Mouse (Mus musculus) bone marrow, adult 2 months (tissue): ENCODE measurements around the gene Ackr1. TPM values are rescaled to one million over a fixed set of nuclear protein-coding genes. Genes with fewer than 3 reads are reported as not detected.

Experiments
- H3K27ac ChIP-seq: fragments of 200-500 bp; 2 replicates; pipeline ENCODE4 v1.5.1; 2012; ENCODE audit warnings: low read depth, mild to moderate bottlenecking, control low read depth, inconsistent platforms, low read length; ENCODE audit not compliant: control insufficient read depth, poor library complexity, insufficient read depth
- H3K4me1 ChIP-seq: fragments of 200-500 bp; 2 replicates; pipeline ENCODE4 v1.6.1; 2011; ENCODE audit warnings: low read length; ENCODE audit not compliant: control insufficient read depth, insufficient read depth
- H3K4me3 ChIP-seq: fragments of 200-500 bp; replicated peaks from 2 replicates; pipeline ENCODE3; 2011; ENCODE audit warnings: mild to moderate bottlenecking, low read depth, low read length, control low read depth; ENCODE audit not compliant: control insufficient read depth
- CTCF ChIP-seq: fragments of 200-500 bp; IDR thresholded peaks from 2 replicates; pipeline ENCODE4 v1.5.1; 2011; ENCODE audit warnings: low read length, control low read depth; ENCODE audit not compliant: control insufficient read depth, insufficient read depth
- POLR2A ChIP-seq: fragments of 200-500 bp; IDR thresholded peaks from 2 replicates; pipeline ENCODE4 v1.6.1; 2011; ENCODE audit warnings: low read depth, mild to moderate bottlenecking, control low read depth, low read length, borderline replicate concordance; ENCODE audit not compliant: control insufficient read depth
- WGBS: fragments of 180-500 bp; shearing (Covaris S2); methylation state at CpG from one replicate; pipeline ENCODE4 v1.1.7; 2018; 5-methylcytosine and 5-hydroxymethylcytosine counted together
- polyA plus RNA-seq: library from polyadenylated mRNA; stranded (reverse); fragments of >200 nt; gene quantifications from 2 replicates; pipeline ENCODE4 v1.2.4, GENCODE M21; 2011; ENCODE audit warnings: low replicate concordance; ENCODE audit not compliant: missing spikeins, insufficient read depth, insufficient read length

The Ackr1 gene
- polyA plus RNA-seq, 1 experiment, result 25.7 TPM

GRCm38 (mm10) chr1:173342425-173342824 is 8.9 kb upstream of the Ackr1 start:
- TF ChIP-seq CTCF, result no peak
- TF ChIP-seq POLR2A, result no peak
- no peak overlapping the region for H3K27ac ChIP-seq
- no peaks in the 10 kb centered on the region for H3K4me1 ChIP-seq
- H3K4me3 ChIP-seq, result no peak overlapping the region
- WGBS, result 92% methylated on average over 1 of the region's 1 CpGs

- Histone ChIP-seq H3K27ac (no peak overlapping the region), H3K4me3 (no peak overlapping the region), H3K4me1 (no peaks in the 10 kb centered on the region)
- 8% methylated on average over 2 of the region's 2 CpGs for WGBS
- TF ChIP-seq POLR2A (no peak), CTCF (peak; percentile 79)
Measured at GRCm38 (mm10) chr1:173339543-173339942, 6.0 kb upstream of the Ackr1 start.

DNA sequence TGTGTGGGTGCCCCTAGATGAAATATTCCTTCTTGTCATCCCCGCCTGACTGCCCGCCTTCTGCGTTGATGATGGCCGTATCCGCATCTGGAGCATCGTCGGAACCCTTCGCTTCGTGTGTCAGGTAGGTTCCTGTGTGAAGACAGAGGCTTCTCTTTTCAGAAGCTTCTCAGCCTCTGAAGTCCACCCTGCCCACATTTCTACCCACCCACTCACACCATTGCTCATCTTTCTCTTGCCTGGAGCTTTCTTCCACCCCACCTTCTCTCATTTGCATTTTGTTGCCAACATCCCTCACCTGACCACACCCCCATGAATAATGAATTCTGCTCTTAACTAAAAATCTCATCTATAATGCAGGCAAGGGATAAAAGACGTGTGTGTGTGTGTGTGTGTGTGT is 3.5 kb upstream of the Ackr1 start:
- no peak for TF ChIP-seq POLR2A
- TF ChIP-seq CTCF, result no peak
- WGBS, result 90% methylated on average over 10 of the region's 10 CpGs
- Histone ChIP-seq H3K4me3 (no peak overlapping the region), H3K27ac (no peak overlapping the region), H3K4me1 (no peaks in the 10 kb centered on the region)

GRCm38 (mm10) chr1:173335903-173336302 is 2.4 kb upstream of the Ackr1 start:
- Histone ChIP-seq H3K4me3 (no peak overlapping the region), H3K4me1 (no peaks in the 10 kb centered on the region), H3K27ac (no peak overlapping the region)
- 85% methylated on average over 11 of the region's 11 CpGs for WGBS
- TF ChIP-seq CTCF (no peak), POLR2A (no peak)

- peak overlapping the region; percentile 91 for H3K27ac ChIP-seq
- no peaks in the 10 kb centered on the region for H3K4me1 ChIP-seq
- TF ChIP-seq CTCF (no peak), POLR2A (no peak)
- WGBS, result 76% methylated on average over 5 of the region's 5 CpGs
- H3K4me3 ChIP-seq, result peak overlapping the region; percentile 79
Measured at GRCm38 (mm10) chr1:173332418-173332817, 1.1 kb downstream of the Ackr1 start.

DNA sequence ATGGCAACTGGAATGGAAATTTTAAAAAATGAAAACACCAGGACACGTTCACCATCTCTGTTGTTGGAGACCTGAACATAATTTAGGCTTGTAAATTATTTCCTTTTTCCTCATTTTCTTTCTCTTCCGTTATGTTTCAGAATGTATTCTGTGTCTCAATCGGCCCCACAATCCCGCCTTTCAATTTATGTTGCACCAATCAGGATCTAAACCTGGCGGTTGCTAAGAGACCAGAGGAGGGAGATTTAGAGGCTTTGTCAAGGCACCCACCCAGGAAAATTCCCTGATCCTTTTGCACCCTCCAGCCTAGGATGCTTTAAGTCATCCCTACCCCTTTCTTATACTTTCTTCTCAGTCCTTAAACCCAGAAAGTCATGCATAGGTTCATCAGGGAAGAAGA is 3.8 kb downstream of the Ackr1 start:
- Histone ChIP-seq H3K4me1 (no peaks in the 10 kb centered on the region; the same call in 1 of the 2 replicates), H3K27ac (no peak overlapping the region), H3K4me3 (peak overlapping the region; percentile 2)
- TF ChIP-seq POLR2A, result no peak
- WGBS, result 73% methylated on average over 5 of the region's 5 CpGs

- Histone ChIP-seq H3K27ac (no peak overlapping the region; the same call in 1 of the 2 replicates), H3K4me3 (peak overlapping the region; percentile 38), H3K4me1 (no peaks in the 10 kb centered on the region; the same call in 1 of the 2 replicates)
- TF ChIP-seq POLR2A (no peak), CTCF (no peak)
- WGBS, result 33% methylated on average over 4 of the region's 4 CpGs
Measured at GRCm38 (mm10) chr1:173329185-173329584, 4.4 kb downstream of the Ackr1 start.

DNA sequence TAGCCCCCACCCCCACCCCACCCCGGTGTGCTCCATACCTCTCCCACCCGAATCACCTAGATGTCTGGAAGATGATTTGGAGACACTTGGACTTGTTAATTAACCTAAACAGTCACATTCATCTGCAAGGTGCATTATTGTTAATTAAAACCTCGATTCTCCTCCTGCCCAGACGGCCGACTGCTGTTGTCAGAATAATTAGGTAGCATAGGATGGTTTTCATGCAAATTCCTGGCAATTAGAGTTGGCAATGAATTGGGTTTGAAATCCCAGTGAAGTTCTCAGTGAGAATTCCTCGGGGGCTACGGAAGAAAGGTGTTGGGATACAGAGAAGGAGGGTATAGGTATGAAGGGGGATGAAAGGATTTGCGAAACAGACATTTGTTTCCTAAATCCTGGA is 5.1 kb downstream of the Ackr1 start:
- TF ChIP-seq CTCF, result no peak
- TF ChIP-seq POLR2A, result no peak
- no peak overlapping the region for H3K4me3 ChIP-seq
- WGBS, result 81% methylated on average over 8 of the region's 8 CpGs
- no peaks in the 10 kb centered on the region; the same call in 1 of the 2 replicates for H3K4me1 ChIP-seq
- H3K27ac ChIP-seq, result no peak overlapping the region

GRCm38 (mm10) chr1:173326552-173326951 is 7.0 kb downstream of the Ackr1 start:
- H3K4me1 ChIP-seq, result no peaks in the 10 kb centered on the region; the same call in 1 of the 2 replicates
- TF ChIP-seq POLR2A, result no peak
- TF ChIP-seq CTCF, result no peak
- H3K4me3 ChIP-seq, result no peak overlapping the region
- H3K27ac ChIP-seq, result no peak overlapping the region
- WGBS, result 56% methylated on average over 1 of the region's 1 CpGs

GRCm38 (mm10) chr1:173325395-173325794 is 8.2 kb downstream of the Ackr1 start:
- Histone ChIP-seq H3K4me3 (no peak overlapping the region), H3K27ac (no peak overlapping the region), H3K4me1 (no peaks in the 10 kb centered on the region; the same call in 1 of the 2 replicates)
- 89% methylated on average over 1 of the region's 1 CpGs for WGBS
- no peak for TF ChIP-seq POLR2A
- TF ChIP-seq CTCF, result no peak
